Mouse (Mus musculus) layer of hippocampus, adult 9-11 months (tissue): ENCODE results near the gene Setd3.
"Not testable (repeated sequence)": the region's sequence is repeated elsewhere in the genome, so short reads cannot be mapped to it uniquely, and the experiment has no call there.

ENCODE experiments used
- DNase-seq: peaks from one replicate; pipeline ENCODE4 v3.0.0; 2022

Setd3 gene

GRCm38 (mm10) chr12:108135610-108136208 lies 43.4 kb downstream of the Setd3 start:
- DNase-seq: no peak

- no peak for DNase-seq
These were observed 45.9 kb downstream of the Setd3 start for GRCm38 (mm10) chr12:108133181-108133580.

GRCm38 (mm10) chr12:108132450-108133070 lies 46.6 kb downstream of the Setd3 start:
- DNase-seq: no peak

GRCm38 (mm10) chr12:108121288-108121687 lies 57.8 kb downstream of the Setd3 start:
- peak; percentile 84 for DNase-seq

- DNase-seq: no peak
These were observed 58.7 kb downstream of the Setd3 start for GRCm38 (mm10) chr12:108120434-108120833.

GRCm38 (mm10) chr12:108119930-108120329 lies 59.2 kb downstream of the Setd3 start:
- DNase-seq: no peak

- no peak for DNase-seq
These were observed 60.1 kb downstream of the Setd3 start for GRCm38 (mm10) chr12:108118902-108119531.

GRCm38 (mm10) chr12:108118503-108118901 lies 60.6 kb downstream of the Setd3 start:
- no peak for DNase-seq

- DNase-seq: no peak
These were observed 67.9 kb downstream of the Setd3 start for GRCm38 (mm10) chr12:108111191-108111590.

- no peak for DNase-seq
These were observed 68.4 kb downstream of the Setd3 start for GRCm38 (mm10) chr12:108110674-108111073.

- DNase-seq: no peak
These were observed 69.4 kb downstream of the Setd3 start for GRCm38 (mm10) chr12:108109732-108110131.

- DNase-seq: not testable (repeated sequence)
These were observed 70.5 kb downstream of the Setd3 start for GRCm38 (mm10) chr12:108108591-108108990.

GRCm38 (mm10) chr12:108103292-108103691 lies 75.8 kb downstream of the Setd3 start:
- DNase-seq: no peak

GRCm38 (mm10) chr12:108102119-108102518 lies 77.0 kb downstream of the Setd3 start:
- no peak for DNase-seq

GRCm38 (mm10) chr12:108100181-108100580 lies 78.9 kb downstream of the Setd3 start:
- no peak for DNase-seq

GRCm38 (mm10) chr12:108098201-108098980 lies 80.7 kb downstream of the Setd3 start:
- no peak for DNase-seq

GRCm38 (mm10) chr12:108097643-108098042 lies 81.5 kb downstream of the Setd3 start:
- peak; percentile 47 for DNase-seq

- DNase-seq: no peak
These were observed 90.9 kb downstream of the Setd3 start for GRCm38 (mm10) chr12:108088253-108088652.

- DNase-seq: no peak
These were observed 91.6 kb downstream of the Setd3 start for GRCm38 (mm10) chr12:108087489-108087888.

GRCm38 (mm10) chr12:108078122-108078752 lies 100.9 kb downstream of the Setd3 start:
- peak; percentile 55 for DNase-seq

GRCm38 (mm10) chr12:108072907-108073306 lies 106.2 kb downstream of the Setd3 start:
- DNase-seq: peak; percentile 68

- DNase-seq: no peak
These were observed 108.1 kb downstream of the Setd3 start for GRCm38 (mm10) chr12:108070685-108071662.
